Mouse (Mus musculus) embryonic facial prominence, embryonic 11.5 days (tissue): ENCODE data around the gene Gatad2b. TPM values are rescaled to one million over a fixed set of nuclear protein-coding genes. Genes with fewer than 3 reads are reported as not detected.

Experiments
- ATAC-seq: fragments of 200-750 bp; cut with Nextera tagmentation; replicated peaks from 2 replicates; pipeline ENCODE4 v1.8.0; 2017; ENCODE audit warnings: low read depth; ENCODE audit not compliant: insufficient number of reproducible peaks, low FRiP score, low TSS enrichment
- DNase-seq: peaks from one replicate; pipeline ENCODE4 v3.0.0-alpha.2; 2015; ENCODE audit warnings: low spot score
- H3K27ac ChIP-seq: fragments of 300-500 bp; sonication (generic); replicated peaks from 2 replicates; pipeline ENCODE4 v1.5.1; 2014; ENCODE audit warnings: mild to moderate bottlenecking, low read depth, low read length, control low read depth
- H3K27me3 ChIP-seq: fragments of 300-500 bp; sonication (generic); 2 replicates; pipeline ENCODE4 v1.6.1; 2014; ENCODE audit warnings: mild to moderate bottlenecking, low read length, moderate library complexity, mixed read lengths; ENCODE audit not compliant: control insufficient read depth, insufficient read depth
- H3K36me3 ChIP-seq: fragments of 300-500 bp; sonication (generic); replicated peaks from 2 replicates; pipeline ENCODE4 v1.6.1; 2014; ENCODE audit warnings: low read depth, mild to moderate bottlenecking, low read length, moderate library complexity, mixed read lengths; ENCODE audit not compliant: control insufficient read depth, insufficient read depth
- H3K4me1 ChIP-seq: fragments of 300-500 bp; sonication (generic); 2 replicates; pipeline ENCODE4 v1.6.1; 2014; ENCODE audit warnings: low read length, mixed read lengths; ENCODE audit not compliant: control insufficient read depth, insufficient read depth
- H3K4me2 ChIP-seq: fragments of 300-500 bp; sonication (generic); 2 replicates; pipeline ENCODE4 v1.6.1; 2014; ENCODE audit warnings: low read depth, mild to moderate bottlenecking, control low read depth, low read length, moderate library complexity
- H3K4me3 ChIP-seq: fragments of 300-500 bp; sonication (generic); 2 replicates; pipeline ENCODE4 v1.5.1; 2014; ENCODE audit warnings: low read depth, low read length, control low read depth
- H3K9ac ChIP-seq: fragments of 300-500 bp; sonication (generic); replicated peaks from 2 replicates; pipeline ENCODE4 v1.6.1; 2014; ENCODE audit warnings: mild to moderate bottlenecking, control low read depth, low read length
- H3K9me3 ChIP-seq: fragments of 300-500 bp; sonication (generic); replicated peaks from 2 replicates; pipeline ENCODE4 v1.6.1; 2016; ENCODE audit warnings: mild to moderate bottlenecking, low read length, inconsistent platforms, mixed read lengths; ENCODE audit not compliant: control insufficient read depth
- WGBS: fragments of 180-500 bp; shearing (Covaris S2); extraction: QIAGEN DNeasy Blood & Tissue Kit; methylation state at CpG from one replicate; pipeline ENCODE4 v1.1.7; 2014; 5-methylcytosine and 5-hydroxymethylcytosine counted together
- polyA plus RNA-seq: library from polyadenylated mRNA; unstranded; fragments of >200 nt; fragmentation: Nextera tagmentation; extraction: Ambion mirVana; gene quantifications from 2 replicates; pipeline ENCODE4 v1.2.1, GENCODE M21; 2014

The Gatad2b gene
- polyA plus RNA-seq, 1 experiment from 2014 or later, result 12.6 TPM

DNA sequence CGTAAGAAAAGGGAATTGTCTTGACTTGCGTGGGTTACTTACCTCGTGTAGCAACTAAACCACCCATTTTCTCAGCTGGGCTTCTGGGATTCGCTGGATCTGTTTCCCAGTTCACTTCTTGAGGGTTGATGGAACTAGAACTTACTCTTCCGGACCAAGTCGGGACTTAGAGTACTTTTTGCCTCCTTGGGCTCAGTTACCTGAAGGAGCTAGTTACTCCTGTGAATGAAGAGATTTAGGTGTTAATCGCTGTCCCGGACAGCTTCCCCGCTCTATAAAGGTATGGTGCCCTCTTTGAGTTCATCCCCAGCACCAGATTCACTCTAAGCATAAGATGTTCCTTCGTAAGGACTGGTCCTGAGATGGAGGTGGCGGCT lies 1.1 kb downstream of the Gatad2b start:
- H3K27me3 ChIP-seq, result no peaks in the 10 kb centered on the region
- H3K36me3 ChIP-seq, result no peaks in the 10 kb centered on the region
- no peak for ATAC-seq
- H3K4me1 ChIP-seq, result no peaks in the 10 kb centered on the region
- H3K9me3 ChIP-seq, result no peaks in the 10 kb centered on the region
- WGBS, result 1% methylated on average over 11 of the region's 11 CpGs
- H3K9ac ChIP-seq, result peak overlapping the region; percentile 87
- peak; percentile 37 for DNase-seq
- H3K27ac ChIP-seq, result peak overlapping the region; percentile 97
- H3K4me3 ChIP-seq, result peak overlapping the region; percentile 87
- peak overlapping the region; percentile 65 for H3K4me2 ChIP-seq

DNA sequence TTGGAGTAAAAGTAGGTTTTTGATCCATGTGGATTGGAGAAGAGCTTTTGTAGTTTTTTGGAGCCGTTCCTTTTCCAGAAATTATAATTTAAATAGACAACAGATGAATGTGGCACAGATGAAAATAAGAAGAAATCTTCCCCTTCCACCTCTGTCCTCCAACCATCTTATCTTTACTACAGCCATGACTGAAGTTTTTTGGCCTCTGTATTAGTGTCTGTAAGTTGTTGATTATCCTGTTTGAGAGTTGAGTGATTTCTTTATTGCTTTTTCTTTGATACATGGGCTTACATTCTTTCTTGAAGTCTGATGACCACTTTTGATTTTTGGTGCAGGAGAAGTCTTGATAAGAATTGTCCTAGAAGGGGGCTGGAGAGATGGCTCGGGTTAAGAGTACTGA lies 1.7 kb downstream of the Gatad2b start:
- no peak for ATAC-seq
- peak overlapping the region; percentile 87 for H3K9ac ChIP-seq
- H3K27me3 ChIP-seq, result no peaks in the 10 kb centered on the region
- H3K4me3 ChIP-seq, result peak overlapping the region; percentile 87
- no peaks in the 10 kb centered on the region for H3K36me3 ChIP-seq
- H3K27ac ChIP-seq, result no peak overlapping the region
- no peak for DNase-seq
- 72% methylated on average over 2 of the region's 2 CpGs for WGBS
- no peaks in the 10 kb centered on the region for H3K9me3 ChIP-seq
- peak overlapping the region; percentile 65 for H3K4me2 ChIP-seq
- H3K4me1 ChIP-seq, result no peaks in the 10 kb centered on the region

DNA sequence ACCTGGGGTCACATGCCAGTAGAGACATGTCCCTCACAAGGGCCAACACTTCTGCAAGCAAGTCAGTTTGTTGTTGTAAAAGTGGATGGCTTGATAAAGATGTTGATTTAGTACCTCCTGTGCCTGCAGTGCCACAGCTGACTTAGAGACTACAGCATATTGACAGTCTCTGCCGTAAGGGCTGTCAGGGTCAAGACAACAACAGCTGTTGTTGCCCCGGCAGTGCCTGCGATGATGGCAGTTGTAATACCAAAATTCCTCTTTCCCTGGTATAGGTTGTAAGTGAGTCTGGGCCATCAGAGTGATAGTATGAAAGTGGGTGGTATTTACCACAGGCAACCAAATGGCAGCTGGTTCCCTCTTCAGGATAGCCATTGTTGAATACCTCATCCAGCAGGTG lies 12.8 kb downstream of the Gatad2b start:
- no peaks in the 10 kb centered on the region for H3K9me3 ChIP-seq
- 77% methylated on average over 3 of the region's 3 CpGs for WGBS
- H3K36me3 ChIP-seq, result no peaks in the 10 kb centered on the region
- no peak overlapping the region for H3K4me2 ChIP-seq
- no peak overlapping the region for H3K27ac ChIP-seq
- no peak for ATAC-seq
- no peak overlapping the region for H3K4me3 ChIP-seq
- no peak for DNase-seq
- H3K4me1 ChIP-seq, result no peaks in the 10 kb centered on the region
- H3K9ac ChIP-seq, result no peak overlapping the region
- no peaks in the 10 kb centered on the region for H3K27me3 ChIP-seq

DNA sequence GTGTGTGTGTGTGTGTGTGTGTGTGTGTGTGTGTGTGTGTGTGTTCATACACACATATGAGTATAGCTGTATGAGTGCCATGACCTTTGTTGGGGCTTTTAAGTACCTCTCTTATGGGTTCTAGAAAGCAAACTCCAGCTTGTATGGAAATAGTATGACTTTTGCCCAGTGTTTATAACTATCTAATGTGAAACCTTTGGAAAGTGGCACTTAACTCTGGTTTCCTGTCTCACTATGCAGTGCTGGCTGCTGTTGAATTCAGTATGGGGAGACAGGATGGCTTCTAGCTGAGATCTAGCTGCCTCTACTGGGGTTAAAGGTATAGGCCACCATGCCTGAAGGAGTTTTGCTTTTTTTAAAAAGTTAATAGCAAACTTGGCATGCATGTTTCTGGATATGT lies 16.6 kb downstream of the Gatad2b start:
- Histone ChIP-seq H3K27me3 (no peaks in the 10 kb centered on the region), H3K4me1 (no peaks in the 10 kb centered on the region), H3K9me3 (no peaks in the 10 kb centered on the region), H3K27ac (no peak overlapping the region), H3K9ac (no peak overlapping the region), H3K4me2 (no peak overlapping the region), H3K36me3 (no peaks in the 10 kb centered on the region), H3K4me3 (no peak overlapping the region)
- ATAC-seq, result no peak
- DNase-seq, result no peak

DNA sequence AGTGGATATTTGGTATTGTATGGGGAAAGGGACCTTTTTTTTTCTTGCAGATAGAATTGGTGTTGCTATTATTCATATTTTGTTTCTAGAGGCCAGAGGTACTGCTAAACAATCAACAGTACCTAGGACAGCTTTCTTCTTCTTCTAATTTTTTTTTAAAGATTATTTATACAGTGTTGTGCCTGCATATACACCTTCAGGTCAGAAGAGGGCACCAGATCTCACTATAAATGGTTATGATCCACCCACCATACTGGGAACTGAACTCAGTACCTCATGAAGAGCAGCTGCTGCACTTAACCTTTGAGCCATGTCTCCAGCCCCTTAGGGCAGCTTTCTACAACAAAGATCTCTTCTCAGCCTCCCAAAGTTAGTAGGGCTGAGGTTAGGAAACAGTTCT lies 20.4 kb downstream of the Gatad2b start:
- Histone ChIP-seq H3K4me3 (no peak overlapping the region), H3K4me1 (no peaks in the 10 kb centered on the region), H3K9ac (no peak overlapping the region), H3K9me3 (no peaks in the 10 kb centered on the region), H3K27ac (no peak overlapping the region), H3K36me3 (no peaks in the 10 kb centered on the region), H3K4me2 (no peak overlapping the region), H3K27me3 (no peaks in the 10 kb centered on the region)
- ATAC-seq, result no peak
- DNase-seq, result no peak

DNA sequence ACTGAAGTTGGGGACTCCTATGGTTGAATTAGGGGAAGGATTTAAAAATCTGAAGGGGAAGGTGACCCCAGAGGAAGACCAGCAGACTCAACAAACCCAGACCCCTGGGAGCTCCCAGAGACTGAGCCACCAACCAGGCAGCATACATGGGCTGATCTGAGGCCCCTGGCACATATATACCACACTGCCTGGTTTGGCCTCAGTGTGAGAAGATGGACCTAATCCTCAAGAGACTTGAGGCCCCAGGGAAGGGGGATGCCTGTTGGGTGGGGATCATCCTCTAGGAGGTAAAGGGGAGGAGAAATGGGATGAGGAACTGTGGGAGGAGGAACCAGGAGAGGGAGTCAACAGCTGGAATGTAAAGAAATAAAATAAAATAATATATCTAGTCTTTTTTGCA lies 21.3 kb downstream of the Gatad2b start:
- H3K9ac ChIP-seq, result no peak overlapping the region
- DNase-seq (no peak), ATAC-seq (no peak)
- H3K27me3 ChIP-seq, result no peaks in the 10 kb centered on the region
- H3K36me3 ChIP-seq, result no peaks in the 10 kb centered on the region
- H3K4me1 ChIP-seq, result no peaks in the 10 kb centered on the region
- no peak overlapping the region for H3K4me3 ChIP-seq
- no peaks in the 10 kb centered on the region for H3K9me3 ChIP-seq
- H3K4me2 ChIP-seq, result no peak overlapping the region
- no peak overlapping the region for H3K27ac ChIP-seq

DNA sequence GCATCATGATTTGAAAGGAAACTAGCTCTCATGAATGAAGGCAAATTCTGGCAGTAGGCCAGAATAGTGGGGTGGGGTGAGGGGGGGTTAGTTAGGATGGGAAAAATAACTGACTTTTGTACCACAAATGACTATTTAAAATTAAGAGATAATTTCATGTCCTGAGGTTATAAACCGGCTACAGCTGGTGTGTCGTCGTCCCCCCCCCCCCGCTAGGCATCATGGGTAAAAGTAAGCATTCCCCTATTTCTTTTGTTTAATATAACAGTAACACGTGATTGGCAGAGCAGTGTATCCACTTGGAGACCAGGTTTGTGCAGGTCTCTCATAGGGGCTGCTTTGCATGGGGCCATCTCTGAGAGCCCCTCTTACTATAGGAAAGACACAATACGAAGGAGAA lies 29.3 kb downstream of the Gatad2b start:
- no peak for DNase-seq
- no peaks in the 10 kb centered on the region for H3K9me3 ChIP-seq
- no peak for ATAC-seq
- no peak overlapping the region for H3K4me2 ChIP-seq
- H3K4me1 ChIP-seq, result no peaks in the 10 kb centered on the region
- no peak overlapping the region for H3K4me3 ChIP-seq
- H3K9ac ChIP-seq, result no peak overlapping the region
- no peak overlapping the region for H3K27ac ChIP-seq
- H3K36me3 ChIP-seq, result no peaks in the 10 kb centered on the region
- 76% methylated on average over 6 of the region's 6 CpGs for WGBS
- H3K27me3 ChIP-seq, result no peaks in the 10 kb centered on the region

DNA sequence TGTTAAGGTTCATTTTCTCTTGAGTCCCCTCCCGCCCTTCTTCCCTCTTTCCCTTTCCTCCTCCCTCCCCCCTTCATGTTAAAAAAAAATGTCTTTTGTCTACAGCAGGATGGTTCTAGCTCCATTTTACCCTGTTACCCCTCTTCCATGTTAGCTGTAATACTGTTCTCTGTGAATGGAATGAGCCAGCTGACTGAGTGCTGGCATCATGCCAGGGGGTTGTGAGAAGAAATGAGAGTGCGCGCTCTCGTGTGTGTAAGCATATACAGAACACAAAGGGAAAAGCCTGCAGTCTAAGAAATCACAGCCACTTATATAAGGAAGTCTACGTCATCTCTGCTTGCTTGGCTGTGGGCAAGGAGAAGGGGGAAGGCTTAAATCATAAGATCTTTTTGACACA lies 30.1 kb downstream of the Gatad2b start:
- peak; percentile 67 for DNase-seq
- Histone ChIP-seq H3K36me3 (no peaks in the 10 kb centered on the region), H3K9ac (no peak overlapping the region), H3K27ac (no peak overlapping the region), H3K4me2 (no peak overlapping the region), H3K4me1 (no peaks in the 10 kb centered on the region), H3K4me3 (no peak overlapping the region), H3K9me3 (no peaks in the 10 kb centered on the region), H3K27me3 (no peaks in the 10 kb centered on the region)
- 61% methylated on average over 5 of the region's 5 CpGs for WGBS
- ATAC-seq, result no peak; the same call in 1 of the 2 replicates

DNA sequence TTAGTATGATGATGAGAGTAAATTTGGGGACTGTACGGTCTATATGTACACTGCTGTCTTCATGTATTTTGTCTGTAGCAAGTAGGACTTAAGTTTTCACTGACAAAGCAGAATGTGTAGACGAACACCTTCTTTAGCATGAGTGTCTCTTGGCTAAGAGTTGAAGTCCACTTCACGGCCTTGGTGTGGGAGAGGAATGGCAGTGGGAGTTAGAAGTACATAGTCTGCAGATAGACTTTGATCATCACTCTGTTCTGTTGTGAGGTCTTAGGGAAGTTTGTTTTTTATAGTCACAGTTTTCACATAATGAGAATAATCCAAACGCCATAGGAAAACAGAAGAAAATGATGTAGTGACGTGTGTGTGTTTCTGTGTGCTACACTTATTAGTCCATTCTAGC lies 39.5 kb downstream of the Gatad2b start:
- Histone ChIP-seq H3K4me2 (no peak overlapping the region), H3K9ac (no peak overlapping the region), H3K27me3 (no peaks in the 10 kb centered on the region), H3K27ac (no peak overlapping the region), H3K4me1 (no peaks in the 10 kb centered on the region), H3K9me3 (no peaks in the 10 kb centered on the region), H3K36me3 (no peaks in the 10 kb centered on the region), H3K4me3 (no peak overlapping the region)
- ATAC-seq (no peak), DNase-seq (no peak)
- WGBS, result 90% methylated on average over 5 of the region's 5 CpGs
